Mouse (Mus musculus): Measurements from ENCODE around the gene Fam219a.

The Fam219a gene

GRCm38 (mm10) chr4:41553116-41553515 lies 16.2 kb downstream of the Fam219a start:
- DNase-seq (ENCODE audit: low spot score in 2 of 2) = no peak

GRCm38 (mm10) chr4:41552529-41552928 lies 16.8 kb downstream of the Fam219a start:
- DNase-seq (ENCODE audit: low spot score in 2 of 2) = peak; percentile 37 to 62

- DNase-seq (ENCODE audit: low spot score in 2 of 2) = no peak
Observed at GRCm38 (mm10) chr4:41547086-41547485, 22.3 kb downstream of the Fam219a start.

- DNase-seq (ENCODE audit: low spot score in 2 of 2) = no peak
Observed at GRCm38 (mm10) chr4:41545985-41546384, 23.4 kb downstream of the Fam219a start.

- DNase-seq (ENCODE audit: low spot score in 2 of 2) = no peak
Observed at GRCm38 (mm10) chr4:41542136-41542535, 27.2 kb downstream of the Fam219a start.

GRCm38 (mm10) chr4:41534866-41535265 lies 34.5 kb downstream of the Fam219a start:
- DNase-seq (ENCODE audit: low spot score in 2 of 2) = no peak

- no peak for DNase-seq (ENCODE audit: low spot score in 2 of 2)
Observed at GRCm38 (mm10) chr4:41532420-41532819, 36.9 kb downstream of the Fam219a start.

GRCm38 (mm10) chr4:41527996-41528395 lies 41.3 kb downstream of the Fam219a start:
- DNase-seq (ENCODE audit: low spot score in 2 of 2) = no peak

GRCm38 (mm10) chr4:41527076-41527475 lies 42.3 kb downstream of the Fam219a start:
- DNase-seq (ENCODE audit: low spot score in 2 of 2) = no peak

- no peak for DNase-seq (ENCODE audit: low spot score in 2 of 2)
Observed at GRCm38 (mm10) chr4:41526553-41526952, 42.8 kb downstream of the Fam219a start.

GRCm38 (mm10) chr4:41524829-41525228 lies 44.5 kb downstream of the Fam219a start:
- no peak for DNase-seq (ENCODE audit: low spot score in 2 of 2)

- no peak for DNase-seq (ENCODE audit: low spot score in 2 of 2)
Observed at GRCm38 (mm10) chr4:41523839-41524238, 45.5 kb downstream of the Fam219a start.

- no peak for DNase-seq (ENCODE audit: low spot score in 2 of 2)
Observed at GRCm38 (mm10) chr4:41522788-41523187, 46.5 kb downstream of the Fam219a start.

- no peak for DNase-seq (ENCODE audit: low spot score in 2 of 2)
Observed at GRCm38 (mm10) chr4:41522136-41522535, 47.2 kb downstream of the Fam219a start.

- no peak for DNase-seq (ENCODE audit: low spot score in 2 of 2)
Observed at GRCm38 (mm10) chr4:41520641-41521040, 48.7 kb downstream of the Fam219a start.

- DNase-seq (ENCODE audit: low spot score in 2 of 2) = no peak
Observed at GRCm38 (mm10) chr4:41519195-41519594, 50.1 kb downstream of the Fam219a start.

- no peak for DNase-seq (ENCODE audit: low spot score in 2 of 2)
Observed at GRCm38 (mm10) chr4:41518349-41518748, 51.0 kb downstream of the Fam219a start.

GRCm38 (mm10) chr4:41517233-41517632 lies 52.1 kb downstream of the Fam219a start, which contains the start of gene 1110017D15Rik:
Gene 1110017D15Rik (minus strand): TSS chr4:41517333.
- no peak for DNase-seq (ENCODE audit: low spot score in 2 of 2)

GRCm38 (mm10) chr4:41513714-41514113 lies 55.6 kb downstream of the Fam219a start:
- no peak for DNase-seq (ENCODE audit: low spot score in 2 of 2)

GRCm38 (mm10) chr4:41513309-41513708 lies 56.0 kb downstream of the Fam219a start:
- no peak for DNase-seq (ENCODE audit: low spot score in 2 of 2)

- no peak for DNase-seq (ENCODE audit: low spot score in 2 of 2)
Observed at GRCm38 (mm10) chr4:41507998-41508397, 61.3 kb downstream of the Fam219a start.

- no peak for DNase-seq (ENCODE audit: low spot score in 2 of 2)
Observed at GRCm38 (mm10) chr4:41507326-41507924, 61.9 kb downstream of the Fam219a start.

GRCm38 (mm10) chr4:41506906-41507305 lies 62.4 kb downstream of the Fam219a start:
- peak; percentile 51 to 61 for DNase-seq (ENCODE audit: low spot score in 2 of 2)

GRCm38 (mm10) chr4:41506156-41506555 lies 63.2 kb downstream of the Fam219a start:
- DNase-seq (ENCODE audit: low spot score in 2 of 2) = peak in 1 of 2 experiments; percentile 32

All from spleen, postnatal 14 days (tissue).